Mouse (Mus musculus): ENCODE measurements at regions not wholly inside any gene's neighbourhood (a gene's known extent, or its start where the extent isn't known, plus 50 kb on each side); places are given as distances from the start of the nearest gene placed in this dataset.

- DNase-seq (ENCODE audit: low spot score in 2 of 2), result no peak
Observed at GRCm38 (mm10) chr4:150771469-150771868, 82.2 kb upstream of the Errfi1 start.

DNA sequence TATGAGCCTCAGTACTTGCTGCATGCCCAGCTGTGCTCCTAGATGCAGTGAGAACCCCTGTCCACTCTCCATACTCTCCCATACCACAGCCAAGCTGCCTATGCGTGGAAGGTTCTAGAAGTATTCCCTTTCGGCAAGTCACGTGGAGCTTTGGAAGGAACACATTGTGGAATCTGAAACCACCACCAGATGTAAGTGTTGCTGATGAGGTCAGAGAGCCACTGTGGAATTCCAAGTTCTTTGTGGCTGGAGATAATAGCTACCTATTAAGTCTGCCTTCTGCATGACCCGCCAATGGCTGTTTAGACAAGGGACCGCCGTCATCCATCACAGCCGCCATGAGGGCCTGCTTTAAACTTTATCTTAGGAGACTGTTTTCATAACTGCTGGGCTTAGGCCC lies 84.7 kb upstream of the Errfi1 start:
- no peak for DNase-seq (ENCODE audit: low spot score in 2 of 2)

DNA sequence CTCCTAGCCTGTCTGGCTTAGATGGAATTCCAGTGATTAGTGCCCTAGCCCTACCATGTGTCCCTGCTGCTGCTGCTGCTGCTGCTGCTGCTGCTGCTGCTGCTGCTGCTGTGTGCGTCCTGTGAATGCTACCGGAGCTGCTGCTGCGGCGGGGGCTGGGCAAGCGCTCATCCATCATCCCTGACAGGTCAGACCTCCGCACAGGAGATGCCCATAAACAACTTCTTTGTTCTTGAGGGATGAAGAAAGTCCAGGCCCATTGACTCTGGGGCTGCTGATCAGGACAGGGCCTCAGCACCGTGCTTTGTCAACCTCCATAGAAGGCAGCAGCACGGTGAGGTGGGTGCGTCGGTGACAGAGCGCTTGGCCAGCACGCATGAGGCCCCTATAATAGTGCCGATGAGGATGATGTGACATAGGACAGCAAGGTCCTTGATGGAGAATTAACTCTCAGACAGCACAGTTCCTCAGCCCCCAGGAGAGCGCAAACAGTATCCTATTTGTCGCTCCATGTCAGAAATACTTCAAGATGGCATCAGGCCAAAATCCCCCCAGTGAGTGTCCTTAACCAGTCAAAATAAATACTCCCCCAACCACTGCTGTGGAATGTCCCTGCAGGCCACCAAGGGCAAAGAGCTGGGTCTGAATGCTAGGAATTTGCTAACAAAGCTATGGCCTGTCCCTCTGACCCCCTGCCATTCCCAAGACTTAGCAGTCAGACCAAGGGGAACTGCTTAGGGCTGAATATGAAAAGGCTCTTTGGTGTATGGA lies 95.1 kb upstream of the Errfi1 start:
- DNase-seq (ENCODE audit: low spot score in 2 of 2), result no peak

- DNase-seq (ENCODE audit: low spot score in 2 of 2), result no peak
Observed at GRCm38 (mm10) chr4:150757815-150758426, 95.8 kb upstream of the Errfi1 start.

- no peak for DNase-seq (ENCODE audit: low spot score in 2 of 2)
Observed at GRCm38 (mm10) chr4:150757291-150757741, 96.4 kb upstream of the Errfi1 start.

GRCm38 (mm10) chr4:150755446-150755845 lies 98.3 kb upstream of the Errfi1 start:
- no peak for DNase-seq (ENCODE audit: low spot score in 2 of 2)

GRCm38 (mm10) chr4:150752151-150752550 lies 100.2 kb upstream of the Slc45a1 start:
- no peak for DNase-seq (ENCODE audit: low spot score in 2 of 2)

- peak in 1 of 2 experiments; percentile 36 for DNase-seq (ENCODE audit: low spot score in 2 of 2)
Observed at GRCm38 (mm10) chr4:150750445-150751213, 98.7 kb upstream of the Slc45a1 start.

GRCm38 (mm10) chr4:150749066-150749465 lies 97.1 kb upstream of the Slc45a1 start:
- no peak for DNase-seq (ENCODE audit: low spot score in 2 of 2)

GRCm38 (mm10) chr4:150748099-150749000 lies 96.4 kb upstream of the Slc45a1 start:
- DNase-seq (ENCODE audit: low spot score in 2 of 2), result no peak

GRCm38 (mm10) chr4:150746430-150746923 lies 94.5 kb upstream of the Slc45a1 start:
- no peak for DNase-seq (ENCODE audit: low spot score in 2 of 2)

DNA sequence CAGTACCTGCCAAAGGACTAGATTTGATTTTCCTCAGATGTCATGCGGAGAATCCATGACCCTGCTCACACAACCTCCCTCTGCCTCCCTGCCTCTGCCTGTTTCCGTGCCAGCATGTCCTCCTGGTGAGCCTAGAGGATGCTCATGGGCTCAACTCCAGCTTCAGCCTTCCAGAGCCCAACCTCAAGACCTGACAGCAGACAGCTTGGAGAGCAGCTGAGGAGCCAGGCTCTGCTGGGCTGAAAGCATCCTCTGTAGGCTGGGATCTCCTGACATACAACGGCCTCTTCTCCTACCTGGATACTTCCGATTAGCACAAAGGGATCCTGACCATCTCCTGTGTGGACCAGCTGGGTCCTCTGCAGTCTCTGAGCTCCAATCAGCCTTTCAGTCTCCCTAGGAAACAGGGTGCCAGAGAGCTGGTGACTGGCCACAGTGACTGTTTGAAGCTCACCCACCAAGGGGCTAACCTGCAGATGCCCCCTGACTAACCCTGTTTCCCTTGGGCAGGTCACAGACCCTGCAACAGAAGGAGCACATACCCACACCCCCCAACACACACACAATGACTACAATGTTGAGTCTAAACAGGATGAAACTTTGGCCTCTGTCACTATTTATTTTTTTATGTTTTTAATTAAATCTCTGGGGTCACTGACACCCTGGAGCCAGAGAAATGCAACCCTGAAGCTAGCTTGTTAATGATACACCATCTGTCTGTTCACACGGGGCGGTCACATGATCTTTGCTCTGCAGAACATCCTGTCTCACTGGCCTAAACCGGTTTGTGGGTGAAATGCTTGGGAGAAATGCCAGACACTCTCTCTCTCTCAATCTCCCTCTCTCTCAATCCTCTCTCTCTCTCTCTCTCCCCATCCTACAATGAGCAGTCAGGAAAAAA lies 93.8 kb upstream of the Slc45a1 start:
- DNase-seq (ENCODE audit: low spot score in 2 of 2), result peak in 1 of 2 experiments; percentile 22

- DNase-seq (ENCODE audit: low spot score in 2 of 2), result no peak
Observed at GRCm38 (mm10) chr4:150743508-150743907, 91.5 kb upstream of the Slc45a1 start.

GRCm38 (mm10) chr4:150743103-150743502 lies 91.1 kb upstream of the Slc45a1 start:
- DNase-seq (ENCODE audit: low spot score in 2 of 2), result no peak

- no peak for DNase-seq (ENCODE audit: low spot score in 2 of 2)
Observed at GRCm38 (mm10) chr4:150741810-150742209, 89.8 kb upstream of the Slc45a1 start.

DNA sequence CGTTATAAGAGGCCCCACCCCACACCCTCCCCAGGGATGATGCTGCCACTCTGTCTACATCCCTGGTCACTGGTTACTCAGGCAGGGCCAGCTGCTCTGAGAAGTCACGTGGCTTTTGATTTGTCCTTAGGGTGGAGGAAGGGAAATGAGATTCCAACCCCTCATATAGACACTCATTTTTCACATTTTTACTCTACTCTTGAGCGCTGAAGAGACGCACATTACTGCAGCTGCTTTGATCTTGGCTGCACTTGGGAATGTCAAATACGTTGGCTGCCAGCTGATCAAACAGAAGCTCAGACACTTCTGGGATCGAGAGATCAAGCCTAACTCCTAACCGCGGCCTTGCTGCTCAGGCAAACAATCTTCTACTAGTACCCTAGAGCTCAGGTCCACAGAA lies 88.2 kb upstream of the Slc45a1 start:
- no peak for DNase-seq (ENCODE audit: low spot score in 2 of 2)

DNA sequence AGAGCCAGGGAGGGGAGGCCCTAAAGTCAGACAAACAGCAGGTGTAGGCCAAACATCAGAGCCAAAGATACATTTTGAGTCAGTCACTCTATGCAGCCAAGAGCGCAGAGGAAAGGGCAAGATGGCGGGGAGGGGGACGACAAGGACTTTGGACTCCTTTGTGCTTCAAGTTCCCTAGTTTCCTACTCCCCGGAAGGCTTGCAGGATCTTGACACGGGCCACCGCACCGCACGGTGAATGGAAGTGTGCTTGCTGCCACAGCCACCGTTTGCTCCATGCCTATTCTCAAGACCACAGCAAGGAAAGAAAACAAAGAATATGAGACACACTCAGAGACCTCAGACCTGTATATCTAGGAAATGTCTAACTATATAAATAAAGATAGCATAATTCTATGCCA lies 86.8 kb upstream of the Slc45a1 start:
- no peak for DNase-seq (ENCODE audit: low spot score in 2 of 2)

DNA sequence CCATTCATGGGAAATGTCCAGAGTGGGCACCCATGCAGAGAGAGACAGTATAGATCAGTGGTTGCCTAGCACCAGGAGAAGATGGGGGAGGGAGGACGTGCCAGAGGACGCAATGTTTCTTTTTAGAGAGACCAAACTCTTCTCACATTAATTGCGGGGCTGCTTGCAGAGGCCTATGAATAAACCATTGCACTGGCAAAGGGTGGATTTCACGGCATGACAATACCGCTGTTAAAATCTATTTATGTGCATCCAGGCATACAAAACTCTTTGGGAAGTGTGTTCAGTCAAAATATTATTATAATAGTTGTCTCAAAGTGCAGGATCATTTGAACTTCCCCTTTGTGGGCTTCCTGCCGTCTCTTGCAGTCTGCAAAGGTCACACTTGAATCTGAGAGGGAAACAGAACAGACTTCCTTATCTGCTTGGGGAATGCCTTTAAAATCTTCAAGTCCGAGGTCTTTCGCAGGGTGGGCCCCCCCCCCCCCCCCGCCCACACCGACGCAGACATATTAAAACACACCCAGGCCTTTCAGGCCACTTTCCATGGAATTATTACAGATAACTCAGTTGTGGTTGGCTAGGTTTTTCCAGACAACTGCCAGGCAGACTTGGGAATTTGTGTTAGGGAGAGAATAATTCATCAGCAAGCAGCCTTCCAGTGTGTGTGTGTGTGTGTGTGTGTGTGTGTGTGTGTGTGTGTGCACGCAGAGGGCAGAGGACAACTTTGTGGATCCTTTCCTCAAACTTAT lies 78.3 kb upstream of the Slc45a1 start:
- DNase-seq (ENCODE audit: low spot score in 2 of 2), result peak in 1 of 2 experiments; percentile 62

GRCm38 (mm10) chr4:150726539-150726938 lies 74.6 kb upstream of the Slc45a1 start:
- DNase-seq (ENCODE audit: low spot score in 2 of 2), result no peak

Measured in left cerebral cortex, adult 8-10 months (tissue).